Mouse (Mus musculus): Measurements from ENCODE around the gene Zcchc14. TPM values are rescaled to one million over a fixed set of nuclear protein-coding genes. Genes with fewer than 3 reads are reported as not detected.

Zcchc14 gene
- total RNA-seq, 2 experiments from 2014 or later, result not detected

DNA sequence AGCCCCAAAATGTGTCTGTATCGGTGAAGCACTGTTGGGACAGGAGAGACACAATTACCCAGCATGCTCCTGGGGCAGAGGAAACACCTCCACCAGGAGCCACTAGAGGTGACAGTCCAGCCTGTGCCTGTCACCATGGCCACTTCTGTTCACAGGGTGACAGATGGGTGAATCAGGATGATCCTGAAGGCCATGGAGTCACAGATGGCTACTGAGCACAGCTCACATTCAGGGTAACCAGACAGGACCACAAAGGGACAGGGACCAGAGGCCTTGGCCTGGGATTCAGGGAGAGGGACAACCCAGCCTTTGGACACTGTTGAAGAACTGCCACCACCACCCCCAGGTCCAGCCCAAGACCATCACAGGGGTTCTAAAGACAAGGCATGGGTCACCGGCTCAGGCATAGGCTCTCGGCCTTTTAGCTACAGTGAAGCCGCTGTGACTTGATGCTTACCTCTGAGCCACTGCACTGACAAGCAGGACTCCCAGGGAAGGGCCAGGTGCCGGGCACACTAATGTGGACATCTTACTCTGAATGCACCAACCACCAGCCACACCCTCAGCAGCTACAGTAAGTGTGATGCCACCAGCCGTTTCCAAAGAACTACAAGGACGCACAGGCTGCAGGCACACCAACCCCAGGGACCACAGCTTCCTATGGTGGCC is 92.1 kb downstream of the Zcchc14 start:
- ATAC-seq (replicated peaks; ENCODE audit: poor library complexity, severe bottlenecking), result no peak

DNA sequence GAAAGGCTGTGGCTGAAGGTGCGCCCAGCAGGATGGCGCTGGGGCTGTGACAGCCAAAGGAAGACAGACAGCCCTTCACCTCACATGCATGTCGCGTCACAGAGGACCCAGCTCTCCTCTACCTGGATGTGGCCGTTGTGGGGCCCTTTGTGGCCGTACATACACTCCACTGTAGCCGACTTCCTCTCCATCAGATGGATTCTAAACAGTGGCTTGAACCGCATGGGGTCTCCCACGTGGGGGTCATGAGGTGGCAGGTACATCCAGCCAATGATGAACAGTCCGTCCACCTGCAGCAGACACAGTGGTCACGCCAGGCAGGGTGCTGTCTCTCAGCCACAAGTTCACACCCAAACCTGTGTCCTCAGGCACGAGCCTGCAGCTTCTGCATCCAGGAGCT is 92.9 kb downstream of the Zcchc14 start:
- ATAC-seq (replicated peaks; ENCODE audit: poor library complexity, severe bottlenecking), result no peak

DNA sequence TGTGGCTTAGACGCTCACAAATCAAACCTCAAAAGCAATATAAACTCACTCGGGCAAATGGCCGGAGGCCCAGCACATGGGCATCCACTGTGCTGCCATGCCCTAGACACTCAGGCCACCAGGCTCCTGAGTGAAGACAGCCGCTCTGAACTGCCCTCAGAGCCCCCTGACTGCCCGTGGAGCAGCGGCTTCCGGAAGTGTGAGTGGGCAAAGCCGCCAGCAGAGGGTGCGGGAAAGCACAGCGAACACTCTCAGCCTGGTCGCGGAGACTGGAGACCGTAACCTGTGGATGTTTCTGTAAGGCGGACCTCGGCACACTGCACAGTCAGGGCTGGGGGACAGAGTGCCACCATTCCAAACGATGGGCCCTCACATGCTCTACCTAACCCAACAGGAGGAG is 94.2 kb downstream of the Zcchc14 start:
- no peak for ATAC-seq (replicated peaks; ENCODE audit: poor library complexity, severe bottlenecking)

DNA sequence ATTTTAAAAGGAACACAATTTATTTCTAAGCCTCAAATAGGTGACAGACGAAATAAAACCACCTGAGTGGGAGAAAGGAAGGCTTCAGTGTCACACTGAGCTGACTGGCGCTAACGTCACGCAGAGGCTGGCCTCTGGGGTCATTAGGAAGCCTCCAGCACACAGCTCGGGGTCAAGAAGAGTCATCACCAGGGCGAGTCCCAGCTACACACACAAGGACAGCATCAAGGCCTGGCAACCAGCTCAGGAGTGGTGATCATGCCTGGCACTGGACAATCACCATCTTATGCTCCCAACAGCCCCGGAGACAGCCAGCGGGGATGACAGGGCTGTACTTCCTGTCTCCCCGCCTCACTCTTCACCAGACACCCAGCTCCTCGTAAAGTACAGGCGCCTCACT is 95.0 kb downstream of the Zcchc14 start:
- ATAC-seq (replicated peaks; ENCODE audit: poor library complexity, severe bottlenecking), result no peak

DNA sequence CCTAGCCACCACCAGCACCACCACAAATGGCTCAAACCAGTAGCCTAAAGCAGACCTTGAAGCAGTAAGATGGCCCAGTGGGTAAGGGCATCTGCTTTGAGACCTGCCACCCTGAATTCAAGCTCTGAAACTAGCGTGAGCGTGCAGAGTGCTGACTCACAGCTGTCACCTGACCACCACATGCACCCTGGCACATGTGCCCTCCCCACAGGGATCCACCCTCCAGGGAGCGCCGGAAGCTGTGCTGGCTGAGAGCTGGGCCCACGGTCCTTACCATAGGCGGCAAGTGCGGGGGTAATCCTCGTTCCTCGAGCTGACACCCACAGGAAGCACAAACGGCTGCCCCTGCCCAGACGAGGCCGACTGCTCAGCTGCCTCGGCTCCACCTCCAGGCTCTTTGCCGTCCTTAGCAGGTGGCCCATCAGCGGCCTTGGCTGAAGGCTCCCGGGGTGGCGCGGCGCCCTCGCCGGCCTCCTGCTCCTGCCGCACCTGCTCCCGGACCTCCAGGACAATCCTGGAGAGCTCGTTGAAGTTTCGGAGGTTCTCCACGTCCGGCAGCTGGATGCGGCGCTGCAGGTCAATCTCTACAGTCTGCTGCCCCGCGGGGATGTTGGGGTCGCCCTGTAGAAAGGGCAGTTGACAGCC is 98.7 kb downstream of the Zcchc14 start:
- no peak for ATAC-seq (replicated peaks; ENCODE audit: poor library complexity, severe bottlenecking)

DNA sequence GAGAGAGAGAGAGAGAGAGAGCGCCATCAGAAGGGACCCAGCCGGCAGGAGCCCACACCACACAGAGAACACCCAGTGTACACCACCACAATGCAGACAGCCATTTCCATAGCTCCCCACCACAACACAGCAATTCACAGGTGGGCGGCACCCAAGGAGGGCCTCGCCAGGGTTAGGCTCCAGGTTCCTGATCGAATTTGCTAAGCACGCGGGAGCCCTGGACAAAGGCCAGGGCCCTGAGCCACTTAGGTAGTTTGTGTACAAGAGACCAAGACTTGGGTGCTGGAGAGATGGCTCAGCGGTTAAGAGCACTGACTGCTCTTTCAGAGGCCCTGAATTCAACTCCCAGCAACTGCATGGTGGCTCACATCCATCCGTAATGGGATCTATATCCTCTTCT is 100.2 kb downstream of the Zcchc14 start:
- ATAC-seq (replicated peaks; ENCODE audit: poor library complexity, severe bottlenecking), result no peak

DNA sequence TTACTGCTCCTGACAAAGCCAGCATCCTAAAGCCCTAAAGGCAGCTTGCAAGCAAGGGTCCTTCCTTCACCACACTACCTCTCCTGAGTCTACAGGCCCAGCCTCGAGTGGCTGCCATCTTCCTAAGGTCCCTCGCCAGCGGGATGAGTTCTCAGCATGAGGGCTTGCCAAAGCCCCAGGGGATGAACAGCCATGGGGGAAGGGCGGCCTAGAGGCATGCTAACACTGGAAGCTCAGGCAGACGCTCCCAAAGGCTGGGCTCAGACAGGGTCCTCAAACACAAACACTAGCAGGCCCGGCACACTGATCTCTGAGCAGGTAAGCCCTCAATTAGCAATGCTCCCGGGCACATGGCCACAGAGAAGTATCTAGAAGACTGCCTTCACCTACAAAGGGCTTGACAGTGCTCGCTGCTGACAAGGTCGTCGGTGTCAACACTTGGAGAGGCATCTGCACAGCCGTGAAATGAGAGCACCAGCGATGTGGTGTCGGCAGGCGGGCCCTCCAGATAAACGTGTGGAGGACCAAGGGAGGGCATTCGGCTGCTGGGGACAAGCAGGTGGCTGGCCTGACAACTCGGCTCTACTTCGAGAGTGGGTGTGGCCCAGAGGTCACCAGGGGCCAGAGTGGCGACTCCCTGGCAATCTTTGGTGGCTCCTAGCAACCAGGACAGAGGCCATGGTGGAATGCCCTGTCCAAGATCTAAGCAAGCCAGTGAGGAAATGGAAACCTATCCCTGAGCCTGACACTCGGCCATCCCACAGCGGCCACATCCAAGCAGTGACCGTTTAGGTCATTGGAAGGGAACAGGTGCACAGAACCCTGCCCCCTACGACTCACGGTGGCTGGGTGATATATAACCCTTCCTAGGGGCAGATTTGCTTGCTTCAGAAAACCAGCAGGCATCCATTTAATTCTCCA is 101.4 kb downstream of the Zcchc14 start:
- no peak for ATAC-seq (replicated peaks; ENCODE audit: poor library complexity, severe bottlenecking)

DNA sequence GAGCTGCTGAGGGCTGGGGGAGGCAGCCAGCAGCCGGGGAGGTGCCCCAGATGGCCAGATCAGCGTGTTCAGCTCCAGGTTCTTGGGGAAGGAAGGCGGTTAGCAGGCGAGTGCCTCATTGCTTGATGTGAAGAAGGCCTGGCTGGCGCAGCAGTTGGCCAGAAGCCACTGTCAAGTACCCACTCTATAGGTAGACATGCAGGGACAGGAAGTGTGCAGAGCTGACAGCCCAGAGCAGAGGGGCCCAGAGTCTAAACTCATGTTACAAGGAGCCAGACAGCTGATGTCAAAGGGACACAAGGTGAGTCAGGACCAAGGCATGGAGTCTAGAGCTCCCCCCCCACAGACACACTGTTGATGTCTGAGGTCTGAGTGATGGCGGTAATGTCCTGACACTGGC is 102.6 kb downstream of the Zcchc14 start:
- no peak for ATAC-seq (replicated peaks; ENCODE audit: poor library complexity, severe bottlenecking)

Other genes starting within 250 kb of the Zcchc14 start
- gene 1700018B08Rik, start 108.6 kb downstream of the Zcchc14 start, total RNA-seq (2014; fragmentation: Nextera tagmentation), result not detected in 2 replicates
- not detected in 2 replicates for gene 1700018B08Rik, start 108.6 kb downstream of the Zcchc14 start, total RNA-seq (2017)
- gene Fbxo31, start 74.1 kb downstream of the Zcchc14 start, total RNA-seq (2014; fragmentation: Nextera tagmentation), result 6.8 and 17.9 TPM in 2 replicates
- gene Fbxo31, start 74.1 kb downstream of the Zcchc14 start, total RNA-seq (2017), result 6.2 and 7.8 TPM in 2 replicates
- gene Map1lc3b, start 62.5 kb downstream of the Zcchc14 start, total RNA-seq (2014; fragmentation: Nextera tagmentation), result 77.9 and 84.4 TPM in 2 replicates
- gene Map1lc3b, start 62.5 kb downstream of the Zcchc14 start, total RNA-seq (2017), result 68.5 and 77.1 TPM in 2 replicates
- not detected in 2 replicates for gene Jph3, start 76.7 kb upstream of the Zcchc14 start, total RNA-seq (2014; fragmentation: Nextera tagmentation)
- not detected in 2 replicates for gene Jph3, start 76.7 kb upstream of the Zcchc14 start, total RNA-seq (2017)
- 41.4 and 44.4 TPM in 2 replicates for gene Klhdc4, start 176.7 kb upstream of the Zcchc14 start, total RNA-seq (2014; fragmentation: Nextera tagmentation)
- gene Klhdc4, start 176.7 kb upstream of the Zcchc14 start, total RNA-seq (2017), result 29.6 and 35.0 TPM in 2 replicates

All from granulocyte monocyte progenitor cell, adult 5-6 weeks (primary cell).